Mouse (Mus musculus) bone marrow, adult 2 months (tissue): Measurements from ENCODE around the gene Aff1.

ENCODE experiments used
- CTCF ChIP-seq: fragments of 200-500 bp; IDR thresholded peaks from 2 replicates; pipeline ENCODE4 v1.5.1; 2011; ENCODE audit warnings: low read length, control low read depth; ENCODE audit not compliant: control insufficient read depth, insufficient read depth
- POLR2A ChIP-seq: fragments of 200-500 bp; IDR thresholded peaks from 2 replicates; pipeline ENCODE4 v1.6.1; 2011; ENCODE audit warnings: low read depth, mild to moderate bottlenecking, control low read depth, low read length, borderline replicate concordance; ENCODE audit not compliant: control insufficient read depth

- TF ChIP-seq CTCF: no peak
- TF ChIP-seq POLR2A: no peak
Observed at GRCm38 (mm10) chr5:103694094-103694493, 1.9 kb downstream of the Aff1 start.
